8 mouse cellular contexts compared by ENCODE assay signal in genomic region chr5:103927429-103928195, GRCm38 (mm10). TPM values are rescaled to one million over a fixed set of nuclear protein-coding genes. Genes with fewer than 3 reads are reported as not detected.
A peak's percentile ranks its signal among the peaks of the same experiment; 100 is the strongest.
DNase-seq lines count a peak whose midpoint lies in the region; ATAC-seq and TF ChIP-seq lines count a peak whose summit lies in the region.

No protein-coding gene starts in this region.

- H3K4me2 ChIP-seq in forebrain, embryonic 12.5 days, result peak overlapping the region; percentile 41
- H3K4me2 ChIP-seq in heart, postnatal 0 days (ENCODE audit: low read depth, low read length), result peak overlapping the region; percentile 69
- peak overlapping the region; percentile 61 for H3K4me2 ChIP-seq in liver, embryonic 15.5 days
- H3K4me2 ChIP-seq in neural tube, embryonic 12.5 days (replicated peaks), result peak overlapping the region; percentile 49

- peaks cover 29% of the 10 kb centered on the region for H3K4me1 ChIP-seq in E14TG2a.4 (replicated peaks; ENCODE audit: low read depth, low read length)
- no peaks in the 10 kb centered on the region for H3K4me1 ChIP-seq in forebrain, embryonic 12.5 days
- H3K4me1 ChIP-seq in heart, postnatal 0 days (ENCODE audit: control insufficient read depth, insufficient read depth), result no peaks in the 10 kb centered on the region
- peaks cover 4% of the 10 kb centered on the region for H3K4me1 ChIP-seq in liver, embryonic 15.5 days (replicated peaks)
- no peaks in the 10 kb centered on the region; the same call in 1 of the 2 replicates for H3K4me1 ChIP-seq in neural tube, embryonic 12.5 days
- H3K4me1 ChIP-seq in testis, adult 2 months (ENCODE audit: control insufficient read depth, insufficient read depth, low read length), result peaks cover 6% of the 10 kb centered on the region; the same call in 1 of the 2 replicates

- peak; percentile 67; the same call in 1 of the 2 replicates for ATAC-seq in forebrain, embryonic 12.5 days (ENCODE audit: low FRiP score)
- ATAC-seq in heart, postnatal 0 days (ENCODE audit: insufficient read depth, low read depth), result peak; percentile 76
- ATAC-seq in liver, embryonic 15.5 days (ENCODE audit: insufficient read depth), result peak; percentile 28; the same call in 1 of the 2 replicates
- ATAC-seq in neural tube, embryonic 12.5 days (ENCODE audit: low FRiP score, low read depth), result peak; percentile 68; the same call in 1 of the 2 replicates

- peak; percentile 72 for TF ChIP-seq CTCF in E14TG2a.4 (conservative IDR thresholded peaks at IDR 0.05; ENCODE audit: low read length)
- TF ChIP-seq CTCF in heart, postnatal 0 days (IDR thresholded peaks at IDR 0.05; ENCODE audit: low read depth), result peak; percentile 97
- peak; percentile 58; the same call in 1 of the 2 replicates for TF ChIP-seq CTCF in testis, adult 2 months (IDR thresholded peaks at IDR 0.05; ENCODE audit: control insufficient read depth, insufficient read depth, insufficient replicate concordance, low read depth, low read length)

- peaks cover 52% of the 10 kb centered on the region for H3K9me3 ChIP-seq in E14TG2a.4 (ENCODE audit: low read length)
- H3K9me3 ChIP-seq in forebrain, embryonic 12.5 days, result no peaks in the 10 kb centered on the region
- no peaks in the 10 kb centered on the region for H3K9me3 ChIP-seq in heart, postnatal 0 days (replicated peaks; ENCODE audit: control insufficient read depth, low read length)
- H3K9me3 ChIP-seq in liver, embryonic 15.5 days (replicated peaks), result no peaks in the 10 kb centered on the region
- no peaks in the 10 kb centered on the region for H3K9me3 ChIP-seq in neural tube, embryonic 12.5 days

- H3K27ac ChIP-seq in forebrain, embryonic 12.5 days, result no peak overlapping the region
- peak overlapping the region; percentile 76 for H3K27ac ChIP-seq in heart, postnatal 0 days (ENCODE audit: low read depth)
- H3K27ac ChIP-seq in liver, embryonic 15.5 days (replicated peaks), result no peak overlapping the region
- H3K27ac ChIP-seq in neural tube, embryonic 12.5 days, result no peak overlapping the region
- no peak overlapping the region for H3K27ac ChIP-seq in testis, adult 2 months (ENCODE audit: control insufficient read depth, insufficient read depth, low read depth, low read length)

- no peak for TF ChIP-seq EP300 in heart, postnatal 0 days (IDR thresholded peaks at IDR 0.05; ENCODE audit: low read depth)

- H3K9ac ChIP-seq in forebrain, embryonic 12.5 days, result no peak overlapping the region
- H3K9ac ChIP-seq in heart, postnatal 0 days (replicated peaks; ENCODE audit: low read depth, low read length), result peak overlapping the region; percentile 73
- H3K9ac ChIP-seq in liver, embryonic 15.5 days, result no peak overlapping the region
- no peak overlapping the region for H3K9ac ChIP-seq in neural tube, embryonic 12.5 days

- peak overlapping the region; percentile 35 for H3K4me3 ChIP-seq in E14TG2a.4 (replicated peaks; ENCODE audit: low read length)
- H3K4me3 ChIP-seq in forebrain, embryonic 12.5 days (replicated peaks), result 0 out of 2 replicates have a peak overlapping the region, but pooled peaks have one; percentile 8
- H3K4me3 ChIP-seq in heart, postnatal 0 days (ENCODE audit: low read depth, low read length), result peak overlapping the region; percentile 38
- H3K4me3 ChIP-seq in liver, embryonic 15.5 days (replicated peaks), result peak overlapping the region; percentile 14; the same call in 1 of the 2 replicates
- H3K4me3 ChIP-seq in neural tube, embryonic 12.5 days, result no peak overlapping the region
- peak overlapping the region; percentile 73 for H3K4me3 ChIP-seq in testis, adult 2 months (ENCODE audit: control insufficient read depth, low read depth, low read length)

- TF ChIP-seq POLR2A in testis, adult 2 months (IDR thresholded peaks at IDR 0.05; ENCODE audit: control insufficient read depth, low read depth, low read length), result no peak

- no peaks in the 10 kb centered on the region for H3K27me3 ChIP-seq in E14TG2a.4 (ENCODE audit: insufficient read depth, low read length)
- H3K27me3 ChIP-seq in forebrain, embryonic 12.5 days, result peaks cover 10% of the 10 kb centered on the region
- no peaks in the 10 kb centered on the region for H3K27me3 ChIP-seq in heart, postnatal 0 days (ENCODE audit: control insufficient read depth, insufficient read depth, low read length)
- H3K27me3 ChIP-seq in liver, embryonic 15.5 days, result no peaks in the 10 kb centered on the region
- peaks cover 9% of the 10 kb centered on the region; the same call in 1 of the 2 replicates for H3K27me3 ChIP-seq in neural tube, embryonic 12.5 days (replicated peaks)
- H3K27me3 ChIP-seq in testis, adult 2 months (ENCODE audit: control insufficient read depth, insufficient read depth, low read length), result no peaks in the 10 kb centered on the region

- WGBS in forebrain, embryonic 12.5 days, result 29% methylated on average over 27 of the region's 27 CpGs
- 20% methylated on average over 27 of the region's 27 CpGs for WGBS in heart, postnatal 0 days
- 22% methylated on average over 27 of the region's 27 CpGs for WGBS in liver, embryonic 15.5 days (ENCODE audit: insufficient replicate concordance)
- 30% methylated on average over 27 of the region's 27 CpGs for WGBS in neural tube, embryonic 12.5 days

- H3K36me3 ChIP-seq in E14TG2a.4 (ENCODE audit: insufficient read depth, low read length), result no peaks in the 10 kb centered on the region
- H3K36me3 ChIP-seq in forebrain, embryonic 12.5 days (replicated peaks), result no peaks in the 10 kb centered on the region
- H3K36me3 ChIP-seq in heart, postnatal 0 days (replicated peaks; ENCODE audit: control insufficient read depth, insufficient read depth, low read length), result no peaks in the 10 kb centered on the region
- H3K36me3 ChIP-seq in liver, embryonic 15.5 days (replicated peaks), result no peaks in the 10 kb centered on the region
- no peaks in the 10 kb centered on the region for H3K36me3 ChIP-seq in neural tube, embryonic 12.5 days
- H3K36me3 ChIP-seq in testis, adult 2 months (ENCODE audit: control insufficient read depth, insufficient read depth, low read length), result no peaks in the 10 kb centered on the region

- DNase-seq in c-Kit-positive CD71-positive TER-119-positive erythroid progenitor cells, embryonic 14.5 days (ENCODE audit: low spot score), result peak; percentile 80
- peak; percentile 90 for DNase-seq in heart, postnatal 0 days (ENCODE audit: low spot score)
- DNase-seq in kidney, postnatal 36 days, result peak; percentile 91 to 98

RNA-seq across cellular contexts. Expression of gene Klhl8, which starts 16.6 kb away (rescaled TPM):
- polyA plus RNA-seq in forebrain, embryonic 12.5 days (2016; fragmentation: Nextera tagmentation; extraction: Ambion mirVana), result 17.4 and 18.8 TPM in 2 replicates
- 7.4 and 12.8 TPM in 2 replicates for total RNA-seq in heart, postnatal 0 days (2014; rRNA removed; ENCODE audit: low replicate concordance)
- 10.9 and 11.3 TPM in 2 replicates for polyA plus RNA-seq in heart, postnatal 0 days (2015; fragmentation: Nextera tagmentation; extraction: Ambion mirVana)
- 1.2 and 1.8 TPM in 2 replicates for polyA plus RNA-seq in liver, embryonic 15.5 days (2015; fragmentation: Nextera tagmentation; extraction: Ambion mirVana)
- polyA plus RNA-seq in neural tube, embryonic 12.5 days (2016; fragmentation: Nextera tagmentation; extraction: Ambion mirVana), result 18.4 and 21.1 TPM in 2 replicates
- polyA plus RNA-seq in testis, adult 2 months (2012; rRNA removed), result 15.3 and 16.7 TPM in 2 replicates

RNA-seq across cellular contexts. Expression of gene Hsd17b13, which starts 49.6 kb away (rescaled TPM):
- polyA plus RNA-seq in forebrain, embryonic 12.5 days (2016; fragmentation: Nextera tagmentation; extraction: Ambion mirVana), result not detected in 2 replicates
- not detected in 2 replicates for total RNA-seq in heart, postnatal 0 days (2014; rRNA removed; ENCODE audit: low replicate concordance)
- polyA plus RNA-seq in heart, postnatal 0 days (2015; fragmentation: Nextera tagmentation; extraction: Ambion mirVana), result 0.08 TPM in 1 of 2 replicates, not detected in the other
- polyA plus RNA-seq in liver, embryonic 15.5 days (2015; fragmentation: Nextera tagmentation; extraction: Ambion mirVana), result 35.5 and 52.8 TPM in 2 replicates
- polyA plus RNA-seq in neural tube, embryonic 12.5 days (2016; fragmentation: Nextera tagmentation; extraction: Ambion mirVana), result not detected in 2 replicates
- 0.12 TPM in 2 replicates for polyA plus RNA-seq in testis, adult 2 months (2012; rRNA removed)

Comparison
In these comparisons a context has a peak if more than half of its experiments do, and no peak if none do; other contexts are left out.
1. RNA of gene Hsd17b13, which starts 49.6 kb away (polyA plus RNA-seq): 35.5 to 52.8 TPM in liver, embryonic 15.5 days; 0.12 TPM in testis, adult 2 months, 0.08 TPM in heart, postnatal 0 days, not detected in forebrain, embryonic 12.5 days and not detected in neural tube, embryonic 12.5 days; every median in the first group is over 10 times any median in the second.
2. Peak in every context shown above with its lines, with median percentiles within 50 percentile points of each other: CTCF ChIP-seq, DNase-seq, ATAC-seq and H3K4me2 ChIP-seq.